ENCODE assay signal across 27 mouse cellular contexts in the genomic region with DNA sequence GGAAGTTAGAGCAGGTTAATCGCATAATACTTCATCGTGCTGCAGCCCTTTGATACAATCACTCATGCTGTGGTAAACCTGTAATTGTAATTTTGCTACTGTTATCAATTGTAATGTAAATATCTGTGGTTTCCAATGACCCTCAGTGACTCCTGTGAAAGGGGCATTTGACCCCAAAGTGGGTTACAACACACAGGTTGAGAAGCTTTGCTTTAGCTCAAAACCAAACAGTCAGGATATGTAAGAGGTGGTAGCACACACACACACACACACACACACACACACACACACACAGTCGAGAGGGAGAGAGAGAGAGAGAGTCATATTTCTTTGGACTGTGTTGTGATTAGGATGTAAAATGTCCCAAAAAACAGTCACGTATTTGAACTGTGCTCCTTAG.
"Had no signal": no experiment of that assay in that cellular context is flagged by ENCODE, and none has a peak within 500 bp of the region (broad histone marks: within the 10 kb centered on the region; RNA-seq: fewer than 3 reads in every experiment).

No protein-coding gene starts in this region.

- H3K4me2 ChIP-seq: heart, embryonic 11.5 days; heart, embryonic 13.5 days; heart, embryonic 15.5 days; hindbrain, embryonic 12.5 days; hindbrain, embryonic 14.5 days; kidney, embryonic 15.5 days; limb, embryonic 13.5 days; limb, embryonic 15.5 days had no signal

- H3K36me3 ChIP-seq: heart, embryonic 13.5 days; heart, embryonic 15.5 days; hindbrain, embryonic 10.5 days; hindbrain, embryonic 12.5 days; kidney, embryonic 15.5 days; limb, embryonic 13.5 days; limb, embryonic 15.5 days had no signal

- H3K27me3 ChIP-seq: heart, embryonic 13.5 days; heart, embryonic 15.5 days; hindbrain, embryonic 12.5 days; kidney, embryonic 15.5 days; limb, embryonic 13.5 days; limb, embryonic 15.5 days had no signal

- H3K9me3 ChIP-seq: heart, embryonic 13.5 days; heart, embryonic 15.5 days; kidney, embryonic 15.5 days; limb, embryonic 13.5 days; limb, embryonic 15.5 days had no signal

- DNase-seq: forebrain, postnatal 0 days; gastrocnemius, adult 2 months; gastrocnemius, postnatal 10 days; gastrocnemius, postnatal 25 days; heart, adult 2 months; heart, postnatal 14 days; heart, postnatal 36 days; kidney, adult 11 months; kidney, adult 2 months; kidney, adult 9 months; kidney, postnatal 14 days; kidney, postnatal 36 days; layer of hippocampus, adult 9-11 months; layer of hippocampus, postnatal 36 days; left cerebral cortex, postnatal 4 days had no signal

- ATAC-seq: forebrain, postnatal 0 days; hindbrain, postnatal 0 days; intestine, embryonic 16.5 days had no signal

- H3K4me1 ChIP-seq: heart, embryonic 13.5 days; heart, embryonic 15.5 days; hindbrain, embryonic 10.5 days; hindbrain, embryonic 12.5 days; kidney, embryonic 15.5 days; limb, embryonic 13.5 days; limb, embryonic 15.5 days had no signal

- H3K27ac ChIP-seq: gastrocnemius, adult 2 months; heart, adult 2 months; heart, embryonic 13.5 days; heart, embryonic 15.5 days; hindbrain, embryonic 10.5 days; hindbrain, embryonic 12.5 days; hindbrain, embryonic 14.5 days; hindbrain, postnatal 0 days; kidney, embryonic 15.5 days; kidney, postnatal 0 days; limb, embryonic 13.5 days; limb, embryonic 15.5 days had no signal

- H3K4me3 ChIP-seq: gastrocnemius, adult 2 months; heart, adult 2 months; heart, embryonic 13.5 days; heart, embryonic 15.5 days; hindbrain, embryonic 10.5 days; hindbrain, embryonic 12.5 days; kidney, embryonic 15.5 days; limb, embryonic 13.5 days; limb, embryonic 15.5 days had no signal

- H3K9ac ChIP-seq: forebrain, postnatal 0 days; heart, embryonic 13.5 days; heart, embryonic 15.5 days; hindbrain, embryonic 12.5 days; hindbrain, embryonic 14.5 days; kidney, embryonic 15.5 days; limb, embryonic 13.5 days; limb, embryonic 15.5 days had no signal
